Mouse (Mus musculus) liver, adult 2 months (tissue): ENCODE data around the gene Zfp931.
"Not testable (repeated sequence)": the region's sequence is repeated elsewhere in the genome, so short reads cannot be mapped to it uniquely, and the experiment has no call there.

Experiments used
- CTCF ChIP-seq: fragments of 200-500 bp; IDR thresholded peaks from 2 replicates; pipeline ENCODE4 v1.5.1; 2011; ENCODE audit warnings: low read depth, low read length, control low read depth
- POLR2A ChIP-seq: fragments of 200-500 bp; IDR thresholded peaks from 2 replicates; pipeline ENCODE4 v1.6.1; 2011; ENCODE audit warnings: low read length, control low read depth; ENCODE audit not compliant: insufficient read depth; ENCODE audit errors: extremely low read depth

DNA sequence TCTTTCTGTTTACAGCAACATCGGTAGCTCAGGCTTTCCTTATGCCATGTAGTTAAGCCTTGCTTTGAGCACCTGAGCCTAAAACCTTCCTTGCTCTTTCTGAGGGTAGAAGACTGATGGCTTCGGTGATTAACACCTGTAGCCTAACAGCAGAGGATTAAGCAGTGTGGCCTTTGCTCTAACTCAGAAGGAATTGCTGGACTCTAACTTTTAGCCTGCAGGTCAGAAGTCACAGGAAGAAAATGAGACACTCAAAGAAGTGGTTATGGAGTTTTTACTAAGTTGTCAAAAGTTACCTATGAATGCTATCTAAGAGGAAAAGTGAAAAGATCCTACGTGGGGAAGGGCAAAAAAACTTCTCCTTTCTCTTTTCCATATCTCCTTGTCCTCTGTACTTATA is 50.7 kb downstream of the Zfp931 start:
- TF ChIP-seq CTCF, POLR2A: not testable (repeated sequence)
